12 mouse cellular contexts compared by ENCODE assay signal in the genomic region with DNA sequence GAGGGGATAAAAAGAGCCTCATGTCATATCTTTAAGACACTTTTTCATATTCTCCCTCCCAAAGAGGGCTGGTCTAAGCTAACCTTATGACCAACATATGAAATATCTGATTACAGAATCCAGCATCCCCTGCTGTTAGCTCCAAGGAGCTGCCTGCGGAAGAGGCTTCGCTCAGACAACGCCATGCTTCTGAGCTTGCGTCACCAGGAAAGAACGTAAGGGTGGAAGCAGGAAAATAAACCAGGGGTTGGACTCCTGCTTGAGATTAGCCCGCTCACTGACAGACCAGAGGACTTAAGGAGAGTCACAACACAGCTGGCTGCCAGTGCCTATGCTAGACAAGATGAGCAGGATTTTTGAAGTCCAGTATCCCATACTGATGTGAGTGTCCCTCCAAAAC.
DNase-seq lines count a peak whose midpoint lies in the region; ATAC-seq and TF ChIP-seq lines count a peak whose summit lies in the region.
"Had no signal": no experiment of that assay in that cellular context is flagged by ENCODE, and none has a peak within 500 bp of the region (broad histone marks: within the 10 kb centered on the region; RNA-seq: fewer than 3 reads in every experiment).

No protein-coding gene starts in this region.

- no peaks in the 10 kb centered on the region for H3K9me3 ChIP-seq in heart, embryonic 16.5 days (replicated peaks; ENCODE audit: control insufficient read depth, low read length)
- H3K9me3 ChIP-seq in lung, postnatal 0 days (ENCODE audit: low read length), result no peaks in the 10 kb centered on the region
- H3K9me3 ChIP-seq: liver, embryonic 13.5 days had no signal

- 25% methylated on average over 6 of the region's 6 CpGs for WGBS in heart, embryonic 16.5 days
- 17% methylated on average over 6 of the region's 6 CpGs for WGBS in lung, postnatal 0 days

- H3K27me3 ChIP-seq in heart, embryonic 16.5 days (ENCODE audit: control insufficient read depth, insufficient read depth, low read length), result no peaks in the 10 kb centered on the region
- no peaks in the 10 kb centered on the region for H3K27me3 ChIP-seq in lung, postnatal 0 days (replicated peaks; ENCODE audit: insufficient read depth, low read length)
- H3K27me3 ChIP-seq: liver, embryonic 13.5 days had no signal

- no peak overlapping the region for H3K4me2 ChIP-seq in heart, embryonic 16.5 days (ENCODE audit: low read depth, low read length)
- H3K4me2 ChIP-seq in lung, postnatal 0 days (replicated peaks; ENCODE audit: low read depth, low read length), result no peak overlapping the region
- H3K4me2 ChIP-seq: liver, embryonic 13.5 days had no signal

- H3K4me3 ChIP-seq in gastrocnemius, adult 2 months, result no peak overlapping the region
- no peak overlapping the region for H3K4me3 ChIP-seq in brown adipose tissue, adult 24 weeks (ENCODE audit: insufficient read depth, low read depth, low read length)
- H3K4me3 ChIP-seq in heart, embryonic 16.5 days (ENCODE audit: low read length), result no peak overlapping the region
- no peak overlapping the region for H3K4me3 ChIP-seq in lung, postnatal 0 days (ENCODE audit: low read depth, low read length)
- H3K4me3 ChIP-seq: liver, embryonic 13.5 days had no signal

- no peak for TF ChIP-seq CTCF in gastrocnemius, adult 2 months (IDR thresholded peaks at IDR 0.05)
- peak; percentile 60 for TF ChIP-seq CTCF in lung, postnatal 0 days (IDR thresholded peaks at IDR 0.05)

- intact Hi-C loops in gastrocnemius, adult 2 months (cut with DNase I), result no loop called here
- intact Hi-C loops in left cerebral cortex, postnatal 4 days (cut with DNase I), result no loop called here

- no peak for DNase-seq in gastrocnemius, adult 2 months
- no peak for DNase-seq in gastrocnemius, adult 18-20 months (ENCODE audit: low spot score)
- DNase-seq in lung, postnatal 0 days (ENCODE audit: low spot score), result peak; percentile 84
- no peak for DNase-seq in left cerebral cortex, postnatal 4 days
- DNase-seq in thymus, postnatal 36 days, result no peak
- DNase-seq in spleen, postnatal 36 days (ENCODE audit: low spot score in 2 of 2), result no peak
- DNase-seq: adrenal gland, postnatal 14 days; cerebellum, adult 18-20 months; liver, embryonic 13.5 days had no signal

- ATAC-seq in heart, embryonic 16.5 days (replicated peaks; ENCODE audit: extremely low read depth, insufficient read depth, low FRiP score), result no peak
- peak; percentile 20 for ATAC-seq in lung, postnatal 0 days
- ATAC-seq: hindbrain, postnatal 0 days had no signal

- no peak overlapping the region for H3K9ac ChIP-seq in heart, embryonic 16.5 days (ENCODE audit: low read length)
- no peak overlapping the region for H3K9ac ChIP-seq in lung, postnatal 0 days (replicated peaks; ENCODE audit: low read depth)
- H3K9ac ChIP-seq: liver, embryonic 13.5 days had no signal

- TF ChIP-seq EP300 in lung, postnatal 0 days (IDR thresholded peaks at IDR 0.05), result peak; percentile 58

- no peaks in the 10 kb centered on the region for H3K36me3 ChIP-seq in heart, embryonic 16.5 days (ENCODE audit: control insufficient read depth, insufficient read depth)
- no peaks in the 10 kb centered on the region for H3K36me3 ChIP-seq in lung, postnatal 0 days (ENCODE audit: insufficient read depth, low read length)
- H3K36me3 ChIP-seq: liver, embryonic 13.5 days had no signal

- peak overlapping the region; percentile 87 for H3K27ac ChIP-seq in gastrocnemius, adult 2 months
- peak overlapping the region; percentile 70 for H3K27ac ChIP-seq in brown adipose tissue, adult 24 weeks (replicated peaks; ENCODE audit: low read depth, low read length)
- H3K27ac ChIP-seq in heart, embryonic 16.5 days (ENCODE audit: low read length), result peak overlapping the region; percentile 67
- peak overlapping the region; percentile 91 for H3K27ac ChIP-seq in lung, postnatal 0 days (ENCODE audit: low read length)
- H3K27ac ChIP-seq: hindbrain, postnatal 0 days; liver, embryonic 13.5 days had no signal

- peaks cover 28% of the 10 kb centered on the region for H3K4me1 ChIP-seq in brown adipose tissue, adult 24 weeks (ENCODE audit: control insufficient read depth, insufficient read depth, insufficient read length, low read length)
- peaks cover 49% of the 10 kb centered on the region for H3K4me1 ChIP-seq in heart, embryonic 16.5 days (ENCODE audit: control insufficient read depth, insufficient read depth, low read length)
- H3K4me1 ChIP-seq in lung, postnatal 0 days (ENCODE audit: insufficient read depth, low read depth, low read length), result peaks cover 23% of the 10 kb centered on the region; the same call in 1 of the 2 replicates
